Mouse (Mus musculus) urinary bladder, postnatal 0 days (tissue): ENCODE measurements around the gene Gm5901. TPM values are rescaled to one million over a fixed set of nuclear protein-coding genes. Genes with fewer than 3 reads are reported as not detected.

Experiments
- polyA plus RNA-seq: library from polyadenylated mRNA; unstranded; fragments of >200 nt; fragmentation: Nextera tagmentation; extraction: Ambion mirVana; gene quantifications from 2 replicates; pipeline ENCODE4 v1.2.1, GENCODE M21; 2015

Gene Gm5901
- not detected in 2 replicates for polyA plus RNA-seq

GRCm38 (mm10) chr7:105374866-105375265, at the start of gene Gm5901:
Gm5901 (plus strand) TSS chr7:105375038.

GRCm38 (mm10) chr7:105334004-105334403, 40.8 kb upstream of the Gm5901 start, which contains the start of gene Olfr690:
Olfr690 (minus strand) TSS chr7:105334104.

GRCm38 (mm10) chr7:105342170-105342569, 32.7 kb upstream of the Gm5901 start, which contains the start of gene Olfr691:
Olfr691 (minus strand) TSS chr7:105342270.

GRCm38 (mm10) chr7:105367930-105368329, 6.9 kb upstream of the Gm5901 start, which contains the start of gene Olfr692:
Olfr692 (plus strand) TSS chr7:105368230.

GRCm38 (mm10) chr7:105399935-105400624, 25.2 kb downstream of the Gm5901 start, which contains the start of gene Fam160a2:
Fam160a2 (minus strand) TSS chr7:105400054.

GRCm38 (mm10) chr7:105404268-105404667, 29.4 kb downstream of the Gm5901 start, which contains the start of gene Cnga4:
Cnga4 (plus strand) TSS chr7:105404568.

GRCm38 (mm10) chr7:105425424-105426043, 50.7 kb downstream of the Gm5901 start, which contains the start of gene Cckbr:
Cckbr (plus strand) TSS chr7:105425731.

Other genes starting within 250 kb of the Gm5901 start
- not detected in 2 replicates for gene Olfr683, start 228.0 kb upstream of the Gm5901 start, polyA plus RNA-seq
- not detected in 2 replicates for gene Olfr684, start 211.4 kb upstream of the Gm5901 start, polyA plus RNA-seq
- not detected in 2 replicates for gene Olfr685, start 189.0 kb upstream of the Gm5901 start, polyA plus RNA-seq
- gene Olfr686, start 167.6 kb upstream of the Gm5901 start, polyA plus RNA-seq, result not detected in 2 replicates
- gene Olfr688, start 86.9 kb upstream of the Gm5901 start, polyA plus RNA-seq, result not detected in 2 replicates
- not detected in 2 replicates for gene Olfr689, start 63.9 kb upstream of the Gm5901 start, polyA plus RNA-seq
- not detected in 2 replicates for gene Olfr690, start 40.9 kb upstream of the Gm5901 start, polyA plus RNA-seq
- not detected in 2 replicates for gene Olfr691, start 32.8 kb upstream of the Gm5901 start, polyA plus RNA-seq
- not detected in 2 replicates for gene Olfr692, start 6.8 kb upstream of the Gm5901 start, polyA plus RNA-seq
- gene Fam160a2, start 25.0 kb downstream of the Gm5901 start, polyA plus RNA-seq, result 24.4 and 25.0 TPM in 2 replicates
- 0.07 TPM in 1 of 2 replicates, not detected in the other for gene Cnga4, start 29.5 kb downstream of the Gm5901 start, polyA plus RNA-seq
- not detected in 2 replicates for gene Cckbr, start 50.7 kb downstream of the Gm5901 start, polyA plus RNA-seq
- gene Cavin3, start 107.3 kb downstream of the Gm5901 start, polyA plus RNA-seq, result 609 and 647 TPM in 2 replicates
- 28.9 and 31.0 TPM in 2 replicates for gene Smpd1, start 179.3 kb downstream of the Gm5901 start, polyA plus RNA-seq
- gene Apbb1, start 206.6 kb downstream of the Gm5901 start, polyA plus RNA-seq, result 20.1 and 20.4 TPM in 2 replicates
- gene Hpx, start 225.1 kb downstream of the Gm5901 start, polyA plus RNA-seq, result 0.79 and 2.3 TPM in 2 replicates